ENCODE assay signal across 8 mouse cellular contexts in the genomic region with DNA sequence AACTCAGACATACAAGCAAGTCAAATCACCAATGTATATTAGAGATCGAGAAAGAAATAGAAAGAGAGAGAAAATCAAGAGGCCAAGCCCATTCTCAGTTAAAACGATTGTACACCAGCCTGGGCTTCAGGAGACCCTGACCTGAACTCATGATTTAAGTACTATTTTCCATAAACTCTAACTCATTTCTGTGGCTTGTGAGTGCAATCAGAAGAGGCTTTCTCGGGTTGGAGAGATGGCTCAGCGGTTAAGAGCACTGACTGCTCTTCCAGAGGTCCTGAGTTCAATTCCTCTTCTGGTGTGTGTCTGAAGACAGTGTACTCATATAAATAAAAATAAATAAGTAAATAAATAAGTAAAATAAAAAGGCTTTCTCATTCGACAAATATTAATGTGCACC. TPM values are rescaled to one million over a fixed set of nuclear protein-coding genes. Genes with fewer than 3 reads are reported as not detected.
DNase-seq lines count a peak whose midpoint lies in the region; ATAC-seq and TF ChIP-seq lines count a peak whose summit lies in the region.

No protein-coding gene starts in this region.

- no peak for TF ChIP-seq POLR2A in MEL (IDR thresholded peaks at IDR 0.05; ENCODE audit: control insufficient read depth in 1 of 2, insufficient read depth in 1 of 2, low read depth in 1 of 2, low read length in 2 of 2, poor library complexity in 1 of 2)

- no peaks in the 10 kb centered on the region for H3K27me3 ChIP-seq in heart, postnatal 0 days (ENCODE audit: control insufficient read depth, insufficient read depth, low read length)
- H3K27me3 ChIP-seq in MEL (ENCODE audit: control insufficient read depth in 1 of 2, insufficient read depth in 2 of 2, low read length in 2 of 2): no peaks in the 10 kb centered on the region
- H3K27me3 ChIP-seq in hindbrain, embryonic 12.5 days: no peaks in the 10 kb centered on the region
- H3K27me3 ChIP-seq in midbrain, embryonic 12.5 days: no peaks in the 10 kb centered on the region

- no peaks in the 10 kb centered on the region for H3K9me3 ChIP-seq in heart, postnatal 0 days (replicated peaks; ENCODE audit: control insufficient read depth, low read length)
- H3K9me3 ChIP-seq in MEL (replicated peaks; ENCODE audit: insufficient read depth, low read length): no peaks in the 10 kb centered on the region
- no peaks in the 10 kb centered on the region for H3K9me3 ChIP-seq in hindbrain, embryonic 12.5 days (replicated peaks)
- no peaks in the 10 kb centered on the region for H3K9me3 ChIP-seq in midbrain, embryonic 12.5 days

- peak overlapping the region; percentile 76 for H3K4me3 ChIP-seq in heart, postnatal 0 days (ENCODE audit: low read depth, low read length)
- peak overlapping the region; percentile 81 to 99 for H3K4me3 ChIP-seq in MEL (ENCODE audit: control insufficient read depth in 1 of 2, insufficient read depth in 1 of 2, low read depth in 2 of 2, low read length in 2 of 2)
- peak overlapping the region; percentile 76 for H3K4me3 ChIP-seq in hindbrain, embryonic 12.5 days
- peak overlapping the region; percentile 83 for H3K4me3 ChIP-seq in midbrain, embryonic 12.5 days

- TF ChIP-seq RAD21 in MEL (IDR thresholded peaks at IDR 0.05; ENCODE audit: low read depth, low read length): no peak

- peak overlapping the region; percentile 72 for H3K9ac ChIP-seq in heart, postnatal 0 days (replicated peaks; ENCODE audit: low read depth, low read length)
- peak overlapping the region; percentile 95 for H3K9ac ChIP-seq in MEL (ENCODE audit: control insufficient read depth, low read depth, low read length, poor library complexity, severe bottlenecking)
- H3K9ac ChIP-seq in hindbrain, embryonic 12.5 days: peak overlapping the region; percentile 85
- H3K9ac ChIP-seq in midbrain, embryonic 12.5 days (replicated peaks): peak overlapping the region; percentile 83; the same call in 1 of the 2 replicates

- H3K4me2 ChIP-seq in heart, postnatal 0 days (ENCODE audit: low read depth, low read length): peak overlapping the region; percentile 66
- peak overlapping the region; percentile 76 for H3K4me2 ChIP-seq in hindbrain, embryonic 12.5 days (replicated peaks)
- peak overlapping the region; percentile 83 for H3K4me2 ChIP-seq in midbrain, embryonic 12.5 days (replicated peaks)

- H3K27ac ChIP-seq in heart, postnatal 0 days (ENCODE audit: low read depth): peak overlapping the region; percentile 88; the same call in 1 of the 2 replicates
- peak overlapping the region; percentile 37 for H3K27ac ChIP-seq in MEL (ENCODE audit: control insufficient read depth, low read depth, low read length)
- H3K27ac ChIP-seq in hindbrain, embryonic 12.5 days: no peak overlapping the region
- peak overlapping the region; percentile 80; the same call in 1 of the 2 replicates for H3K27ac ChIP-seq in midbrain, embryonic 12.5 days (replicated peaks)

- intact Hi-C loops in gastrocnemius, postnatal 14 days (cut with DNase I; ENCODE audit: low total_unique reads): no loop called here

- H3K4me1 ChIP-seq in heart, postnatal 0 days (ENCODE audit: control insufficient read depth, insufficient read depth): peaks cover 10% of the 10 kb centered on the region
- H3K4me1 ChIP-seq in MEL (ENCODE audit: control insufficient read depth in 1 of 2, insufficient read depth in 2 of 2, low read length in 2 of 2): peaks cover 13 to 16% of the 10 kb centered on the region in 2 experiments
- H3K4me1 ChIP-seq in hindbrain, embryonic 12.5 days: peaks cover 12% of the 10 kb centered on the region
- H3K4me1 ChIP-seq in midbrain, embryonic 12.5 days: peaks cover 11% of the 10 kb centered on the region

- no peak for ATAC-seq in heart, postnatal 0 days (ENCODE audit: insufficient read depth, low read depth)
- ATAC-seq in hindbrain, embryonic 12.5 days (ENCODE audit: low FRiP score): no peak
- ATAC-seq in midbrain, embryonic 12.5 days (ENCODE audit: low FRiP score, low read depth): no peak

- TF ChIP-seq EP300 in heart, postnatal 0 days (IDR thresholded peaks at IDR 0.05; ENCODE audit: low read depth): no peak
- TF ChIP-seq EP300 in MEL (IDR thresholded peaks at IDR 0.05; ENCODE audit: low read depth in 1 of 2, low read length in 2 of 2): no peak

- WGBS in heart, postnatal 0 days: 48% methylated on average over 5 of the region's 5 CpGs
- WGBS in hindbrain, embryonic 12.5 days: 58% methylated on average over 5 of the region's 5 CpGs
- WGBS in midbrain, embryonic 12.5 days: 57% methylated on average over 5 of the region's 5 CpGs

- TF ChIP-seq CTCF in heart, postnatal 0 days (IDR thresholded peaks at IDR 0.05; ENCODE audit: low read depth): no peak
- no peak for TF ChIP-seq CTCF in MEL (IDR thresholded peaks at IDR 0.05 in 2 of 3, conservative IDR thresholded peaks at IDR 0.05 in 1 of 3; ENCODE audit: control insufficient read depth in 1 of 3, insufficient read depth in 1 of 3, low read depth in 2 of 3, low read length in 3 of 3, poor library complexity in 1 of 3, severe bottlenecking in 1 of 3)

- no peak for DNase-seq in heart, postnatal 0 days (ENCODE audit: low spot score)
- no peak for DNase-seq in heart, adult 11 months
- DNase-seq in MEL (ENCODE audit: low read depth, low spot score): peak; percentile 42
- no peak for DNase-seq in thymus, postnatal 0 days (ENCODE audit: low spot score)
- no peak for DNase-seq in retina, postnatal 1 day
- no peak for DNase-seq in gastrocnemius, postnatal 14 days

- peaks cover 21% of the 10 kb centered on the region for H3K36me3 ChIP-seq in heart, postnatal 0 days (replicated peaks; ENCODE audit: control insufficient read depth, insufficient read depth, low read length)
- peaks cover 15 to 18% of the 10 kb centered on the region in 2 experiments for H3K36me3 ChIP-seq in MEL (ENCODE audit: control insufficient read depth in 1 of 2, insufficient read depth in 2 of 2, low read length in 2 of 2)
- H3K36me3 ChIP-seq in hindbrain, embryonic 12.5 days: peaks cover 21% of the 10 kb centered on the region
- H3K36me3 ChIP-seq in midbrain, embryonic 12.5 days: peaks cover 23% of the 10 kb centered on the region

- peaks cover 38% of the 10 kb centered on the region for H3K79me2 ChIP-seq in MEL (ENCODE audit: control insufficient read depth, insufficient read depth, low read length, poor library complexity)

TF ChIP-seq in MEL, 35 proteins besides CTCF, POLR2A, EP300 and RAD21:
- TF ChIP-seq CHD1 (IDR thresholded peaks at IDR 0.05; ENCODE audit: low read depth, low read length): no peak
- peak; percentile 94 for TF ChIP-seq TBP (IDR thresholded peaks at IDR 0.05; ENCODE audit: low read depth, low read length)
- TF ChIP-seq GATA1 (IDR thresholded peaks at IDR 0.05; ENCODE audit: low read depth, low read length): no peak
- no peak for TF ChIP-seq ZC3H11A (IDR thresholded peaks at IDR 0.05; ENCODE audit: low read depth, low read length)
- no peak for TF ChIP-seq UBTF (IDR thresholded peaks at IDR 0.05; ENCODE audit: borderline replicate concordance, insufficient read depth, low read depth, low read length)
- no peak for TF ChIP-seq ZNF384 (IDR thresholded peaks at IDR 0.05; ENCODE audit: low read depth, low read length)

RNA-seq across cellular contexts. Expression of a gene that starts 0.9 kb away (rescaled TPM):
- total RNA-seq in heart, postnatal 0 days (2014; rRNA removed; ENCODE audit: low replicate concordance): 126 and 129 TPM in 2 replicates
- 172 and 173 TPM in 2 replicates for polyA plus RNA-seq in heart, postnatal 0 days (2015; fragmentation: Nextera tagmentation; extraction: Ambion mirVana)
- 100 and 123 TPM in 2 replicates for total RNA-seq in MEL (2012; rRNA removed)
- 100 to 1,000 TPM in 1 of 2 experiments, not detected in 1; 129 TPM for polyA plus RNA-seq in MEL (2012; ENCODE audit: insufficient read depth in 1 of 2, insufficient read length in 2 of 2, low read depth in 1 of 2, low replicate concordance in 2 of 2, missing spikeins in 1 of 2)
- 178 and 180 TPM in 2 replicates for polyA plus RNA-seq in hindbrain, embryonic 12.5 days (2016; fragmentation: Nextera tagmentation; extraction: Ambion mirVana)
- polyA plus RNA-seq in midbrain, embryonic 12.5 days (2016; fragmentation: Nextera tagmentation; extraction: Ambion mirVana): 164 and 166 TPM in 2 replicates
- 158 and 165 TPM in 2 replicates for polyA plus RNA-seq in thymus, postnatal 0 days (2015; fragmentation: Nextera tagmentation; extraction: Ambion mirVana)
- 100 to 1,000 TPM; 124 to 125 TPM for total RNA-seq in gastrocnemius, postnatal 14 days (2021)

RNA-seq across cellular contexts. Expression of a gene that starts 14.3 kb away (rescaled TPM):
- total RNA-seq in heart, postnatal 0 days (2014; rRNA removed; ENCODE audit: low replicate concordance): 30.9 and 75.4 TPM in 2 replicates
- polyA plus RNA-seq in heart, postnatal 0 days (2015; fragmentation: Nextera tagmentation; extraction: Ambion mirVana): 29.4 and 32.4 TPM in 2 replicates
- total RNA-seq in MEL (2012; rRNA removed): 48.0 and 49.9 TPM in 2 replicates
- 10 to 100 TPM in 1 of 2 experiments, not detected in 1; 43.7 TPM for polyA plus RNA-seq in MEL (2012; ENCODE audit: insufficient read depth in 1 of 2, insufficient read length in 2 of 2, low read depth in 1 of 2, low replicate concordance in 2 of 2, missing spikeins in 1 of 2)
- polyA plus RNA-seq in hindbrain, embryonic 12.5 days (2016; fragmentation: Nextera tagmentation; extraction: Ambion mirVana): 38.2 and 40.0 TPM in 2 replicates
- 45.7 and 47.3 TPM in 2 replicates for polyA plus RNA-seq in midbrain, embryonic 12.5 days (2016; fragmentation: Nextera tagmentation; extraction: Ambion mirVana)
- 23.2 and 25.8 TPM in 2 replicates for polyA plus RNA-seq in thymus, postnatal 0 days (2015; fragmentation: Nextera tagmentation; extraction: Ambion mirVana)
- 10 to 100 TPM; 44.3 to 49.2 TPM for total RNA-seq in gastrocnemius, postnatal 14 days (2021)

RNA-seq across cellular contexts. Expression of a gene that starts 48.3 kb away (rescaled TPM):
- total RNA-seq in heart, postnatal 0 days (2014; rRNA removed; ENCODE audit: low replicate concordance): 0.31 TPM in 1 of 2 replicates, not detected in the other
- 0.26 and 0.58 TPM in 2 replicates for polyA plus RNA-seq in heart, postnatal 0 days (2015; fragmentation: Nextera tagmentation; extraction: Ambion mirVana)
- total RNA-seq in MEL (2012; rRNA removed): 0.12 TPM in 1 of 2 replicates, not detected in the other
- under 1 TPM in 1 of 2 experiments, not detected in 1; 0.57 TPM for polyA plus RNA-seq in MEL (2012; ENCODE audit: insufficient read depth in 1 of 2, insufficient read length in 2 of 2, low read depth in 1 of 2, low replicate concordance in 2 of 2, missing spikeins in 1 of 2)
- 2.2 and 2.9 TPM in 2 replicates for polyA plus RNA-seq in hindbrain, embryonic 12.5 days (2016; fragmentation: Nextera tagmentation; extraction: Ambion mirVana)
- 1.4 and 1.9 TPM in 2 replicates for polyA plus RNA-seq in midbrain, embryonic 12.5 days (2016; fragmentation: Nextera tagmentation; extraction: Ambion mirVana)
- 0.06 TPM in 1 of 2 replicates, not detected in the other for polyA plus RNA-seq in thymus, postnatal 0 days (2015; fragmentation: Nextera tagmentation; extraction: Ambion mirVana)
- under 1 TPM; 0.10 to 0.11 TPM for total RNA-seq in gastrocnemius, postnatal 14 days (2021)
